Mouse (Mus musculus) cerebellum, postnatal 25 days (tissue): ENCODE results near the gene Arnt2.

Experiments
- DNase-seq, 2 experiments: peaks; one replicate each; pipeline ENCODE4 v3.0.0; 2021; ENCODE audit warnings: mixed read lengths in 2 of 2

Arnt2 gene

DNA sequence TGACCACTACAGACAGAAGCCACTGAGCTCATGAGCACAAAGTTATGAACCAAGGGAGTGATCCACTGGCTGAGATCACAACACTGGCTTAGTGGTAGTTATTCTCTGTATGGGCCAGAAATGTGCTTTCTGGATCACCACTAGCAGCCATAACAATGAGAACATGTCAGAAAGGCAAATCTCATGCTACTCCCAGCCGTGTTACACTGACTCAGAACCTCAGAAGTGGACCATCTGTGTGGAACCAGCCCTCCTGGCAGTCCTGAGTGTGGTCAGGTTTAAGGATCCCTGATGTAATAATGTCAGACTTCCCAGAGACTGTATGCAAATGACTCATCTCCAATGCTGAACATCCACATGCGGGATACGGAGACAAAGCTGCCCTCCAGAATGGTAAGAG lies 13.4 kb downstream of the Arnt2 start:
- DNase-seq, result no peak

DNA sequence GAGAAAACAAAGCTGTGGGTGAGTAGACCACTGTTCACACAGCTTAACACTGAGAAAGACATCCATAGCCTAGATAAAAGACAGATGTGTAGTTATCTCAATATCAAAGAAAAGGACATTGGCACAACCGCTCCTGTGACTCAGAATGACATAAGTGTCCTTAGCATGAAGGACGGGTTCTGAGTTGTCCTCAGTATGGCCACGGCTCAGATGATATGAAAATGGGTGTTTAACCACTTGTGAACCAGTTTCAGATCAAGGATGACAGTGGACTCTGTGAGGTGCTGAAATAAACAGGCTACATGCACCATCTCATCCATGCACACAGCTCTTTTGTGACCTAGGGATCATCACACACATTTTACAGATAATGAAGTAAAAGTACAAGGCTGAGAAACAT lies 22.1 kb downstream of the Arnt2 start:
- no peak for DNase-seq

DNA sequence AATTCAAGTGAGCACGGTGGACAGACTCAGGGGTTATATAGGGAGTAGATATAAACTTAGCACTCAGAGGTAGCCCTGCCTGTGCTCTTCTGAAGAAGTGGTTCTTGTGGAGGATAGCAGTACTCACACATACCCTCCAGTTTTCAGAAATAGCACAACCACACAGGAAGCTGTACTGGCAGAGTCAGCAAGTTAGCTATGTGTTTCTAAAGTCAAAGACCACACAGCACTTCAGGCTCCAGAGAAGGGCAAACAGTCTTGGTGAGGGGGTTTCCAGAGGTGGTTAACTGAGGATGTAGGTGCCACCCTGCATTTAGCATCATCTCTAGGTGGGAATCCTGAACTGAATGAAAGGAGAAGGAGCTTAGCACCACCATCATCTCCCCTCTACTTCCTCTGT lies 23.5 kb downstream of the Arnt2 start:
- no peak for DNase-seq

DNA sequence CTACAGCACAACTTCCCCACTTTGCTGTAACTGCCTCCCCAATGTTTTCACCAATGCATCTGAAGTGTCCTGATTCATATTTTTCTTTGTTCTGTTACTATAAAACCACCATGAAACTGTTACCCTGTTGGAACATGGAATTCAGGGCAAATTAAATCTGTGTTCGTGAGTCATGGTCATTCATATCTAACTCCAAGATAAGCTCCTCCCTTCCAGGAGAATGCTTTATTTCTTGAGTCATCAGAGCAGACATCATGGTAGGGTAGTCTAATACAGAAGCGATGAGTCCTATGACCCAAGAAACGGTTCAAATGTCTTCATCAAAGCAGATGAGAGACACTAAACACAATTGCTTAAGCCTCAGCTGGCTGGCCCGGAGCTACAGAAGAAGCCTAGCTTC lies 25.2 kb downstream of the Arnt2 start:
- no peak for DNase-seq

DNA sequence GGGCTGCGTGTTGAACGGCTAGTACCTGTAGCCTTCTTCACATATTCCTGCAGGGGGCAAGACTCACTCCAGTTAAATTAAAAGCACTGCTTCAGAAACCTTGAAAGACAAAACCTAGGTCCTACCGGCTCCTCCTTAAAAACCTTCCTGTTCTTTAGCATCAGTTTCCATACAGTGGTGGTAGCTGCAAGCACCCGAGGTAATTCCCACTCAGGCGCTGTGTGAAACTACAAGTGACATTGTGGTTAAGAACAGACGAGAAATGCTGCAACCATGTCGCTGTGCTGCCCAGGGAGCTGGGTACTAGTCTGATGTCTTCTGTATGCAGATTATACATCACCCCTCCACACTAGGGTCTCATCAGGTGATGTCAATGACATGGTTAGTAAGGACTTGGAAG lies 25.9 kb downstream of the Arnt2 start:
- no peak for DNase-seq

DNA sequence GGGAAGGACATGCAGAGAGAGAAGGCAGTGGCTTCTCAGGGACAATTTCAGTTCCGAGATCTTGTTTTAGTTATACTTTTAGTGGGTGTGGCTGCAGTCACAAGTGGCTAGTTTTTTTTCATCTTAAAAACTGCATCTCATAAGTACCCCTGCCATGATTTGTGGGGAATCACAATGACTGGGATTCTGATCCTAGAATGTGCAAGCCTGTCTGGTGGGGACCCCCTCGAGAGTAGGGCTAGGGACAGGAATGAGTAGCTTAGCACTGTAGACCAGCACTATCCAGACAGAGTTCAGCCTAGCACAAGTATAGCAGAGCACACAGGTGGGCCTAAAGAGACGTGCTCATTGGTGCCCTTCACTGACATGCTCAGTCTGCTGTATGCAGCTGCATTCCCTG lies 27.6 kb downstream of the Arnt2 start:
- no peak for DNase-seq

DNA sequence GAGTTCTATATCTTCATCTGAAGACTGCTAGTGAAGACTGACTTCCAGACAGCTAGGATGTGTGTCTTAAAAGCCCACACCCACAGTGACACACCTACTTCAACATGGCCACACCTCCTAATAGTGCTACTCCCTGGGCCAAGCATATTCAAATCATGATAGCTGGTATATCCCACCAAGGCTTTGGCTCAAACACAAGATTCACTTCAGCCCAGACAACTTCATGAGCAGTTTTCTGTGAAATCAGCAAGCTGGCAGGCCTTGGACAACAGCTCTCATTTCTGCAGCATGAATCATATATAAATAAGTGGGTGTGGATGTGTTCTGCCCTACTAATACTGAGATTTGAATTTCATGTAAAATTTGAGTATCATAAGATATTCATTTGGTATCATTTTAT lies 29.2 kb downstream of the Arnt2 start:
- no peak for DNase-seq

DNA sequence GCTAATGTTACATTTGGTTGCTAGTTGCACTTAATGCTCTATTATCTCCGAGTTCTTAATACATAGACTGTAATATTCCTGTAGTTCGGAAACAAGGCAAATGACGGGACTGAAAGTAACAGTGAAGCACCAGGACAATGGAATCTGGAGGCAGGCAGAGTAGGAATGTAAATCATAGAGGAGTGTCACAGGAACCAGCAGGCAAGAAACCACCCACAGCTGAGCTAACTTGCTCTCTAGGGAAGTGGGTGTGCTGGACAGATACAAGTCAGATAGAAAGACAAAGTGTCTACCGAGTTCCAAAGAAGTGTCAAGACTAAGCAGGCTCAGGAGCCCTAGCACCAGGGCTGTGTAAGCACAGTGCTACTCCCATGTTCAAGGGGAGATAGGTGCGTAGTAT lies 32.6 kb downstream of the Arnt2 start:
- DNase-seq, result no peak

DNA sequence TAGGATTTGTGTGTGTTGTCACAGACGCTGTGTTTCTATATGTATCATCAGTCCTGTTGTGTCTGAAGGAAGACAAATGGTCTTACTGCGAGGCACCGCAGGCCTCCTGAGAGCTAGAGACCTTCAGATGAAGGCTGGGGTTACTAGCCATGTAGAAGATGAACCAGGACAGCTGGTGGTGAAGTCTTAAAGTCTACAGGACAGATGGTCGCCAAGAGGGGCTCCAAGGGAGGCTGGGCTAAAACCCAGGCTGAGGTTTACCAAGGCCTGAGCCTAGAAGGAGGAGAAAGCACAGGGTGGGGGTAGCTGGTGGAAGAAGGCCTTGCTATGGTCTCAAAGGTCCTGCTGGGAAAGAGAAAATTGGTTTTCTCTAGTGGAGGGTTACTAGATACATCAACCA lies 36.3 kb downstream of the Arnt2 start:
- no peak for DNase-seq

DNA sequence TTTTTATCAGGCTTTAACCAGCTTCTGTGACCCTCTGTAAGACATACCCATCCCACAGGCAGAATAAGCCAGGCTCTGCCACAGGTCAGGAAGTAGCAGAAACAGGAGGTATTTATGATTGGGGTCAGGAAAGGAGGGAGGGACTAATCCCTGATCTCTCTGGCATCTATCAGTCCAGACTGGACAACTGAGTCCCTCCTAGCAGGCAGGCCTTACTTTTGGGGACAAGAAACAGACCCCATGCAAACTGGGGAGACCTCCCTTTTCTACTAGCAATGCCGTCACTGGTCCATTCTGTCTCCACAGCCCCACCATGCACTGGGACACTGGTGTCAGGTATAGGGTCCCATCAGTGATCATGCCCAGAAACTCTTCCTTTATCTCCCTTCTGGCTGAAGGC lies 37.1 kb downstream of the Arnt2 start:
- no peak for DNase-seq

DNA sequence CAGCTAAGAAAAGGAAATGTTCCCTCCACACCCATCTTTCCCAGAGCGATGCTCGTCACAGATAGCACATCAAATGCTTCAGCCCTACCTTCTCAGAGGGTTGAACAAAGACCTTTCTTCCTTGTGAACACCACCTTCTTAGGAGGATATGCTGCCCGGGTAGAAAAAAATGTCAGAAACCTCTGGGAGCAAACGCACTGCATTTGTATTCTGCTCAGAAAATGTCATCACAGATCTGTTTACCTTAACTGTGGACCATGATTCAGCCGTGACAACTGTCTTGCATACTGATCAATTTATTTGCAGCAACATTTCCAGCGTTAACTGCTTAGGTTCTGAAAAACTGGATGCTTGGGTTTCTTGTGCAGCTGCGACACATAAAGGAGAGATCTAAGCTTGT lies 37.7 kb downstream of the Arnt2 start:
- DNase-seq, result no peak

DNA sequence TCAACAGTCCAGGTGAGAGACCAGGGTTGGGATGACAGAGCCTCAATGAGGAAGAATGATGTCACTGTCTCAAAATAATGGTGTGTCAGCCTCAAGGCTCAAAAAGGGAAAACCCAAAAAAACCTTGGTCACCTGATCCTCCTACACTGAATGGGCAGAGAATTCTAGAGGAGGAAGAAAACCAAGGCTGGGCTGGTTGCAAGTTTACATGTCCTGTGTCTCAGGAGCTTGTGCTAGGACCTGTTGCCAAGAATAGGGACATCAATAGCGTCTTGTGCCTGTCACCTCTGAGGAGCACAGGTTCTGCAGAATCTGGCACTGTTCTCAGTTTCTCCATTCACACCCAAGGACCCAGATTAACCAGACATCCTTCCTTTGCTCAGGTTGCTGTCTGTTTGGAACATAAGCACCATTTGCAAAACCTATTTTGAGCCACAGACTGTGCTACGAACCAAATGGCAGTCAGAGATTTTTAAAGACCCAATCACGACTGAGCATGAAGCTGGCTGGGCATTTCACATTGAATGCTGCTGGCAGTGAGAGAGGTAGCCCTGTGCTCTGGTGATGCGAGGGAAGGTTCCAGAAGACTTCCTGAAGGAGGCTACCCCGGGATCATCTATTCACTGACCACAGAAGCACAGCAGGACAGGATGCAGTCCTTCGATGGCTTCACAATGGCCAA lies 38.9 kb downstream of the Arnt2 start:
- no peak for DNase-seq

DNA sequence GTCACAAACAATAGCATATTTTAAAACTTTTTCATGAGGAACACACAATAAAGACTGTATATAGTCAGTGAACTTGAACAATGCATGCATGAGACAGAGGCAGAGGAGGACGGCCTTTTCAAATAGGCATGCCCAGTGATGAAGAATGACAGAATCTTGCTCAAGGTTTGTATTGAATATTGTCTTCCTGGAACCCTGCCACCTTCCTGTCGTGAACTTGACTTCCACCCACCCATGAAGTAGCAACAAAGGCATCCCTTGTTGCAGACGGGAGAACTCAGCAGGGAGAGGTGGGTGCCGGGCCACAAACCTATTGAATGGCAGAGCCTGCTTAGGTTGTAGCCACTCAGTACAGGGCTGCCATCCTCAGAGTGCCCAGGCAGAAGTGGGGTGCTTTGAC lies 43.7 kb downstream of the Arnt2 start:
- DNase-seq, result no peak

DNA sequence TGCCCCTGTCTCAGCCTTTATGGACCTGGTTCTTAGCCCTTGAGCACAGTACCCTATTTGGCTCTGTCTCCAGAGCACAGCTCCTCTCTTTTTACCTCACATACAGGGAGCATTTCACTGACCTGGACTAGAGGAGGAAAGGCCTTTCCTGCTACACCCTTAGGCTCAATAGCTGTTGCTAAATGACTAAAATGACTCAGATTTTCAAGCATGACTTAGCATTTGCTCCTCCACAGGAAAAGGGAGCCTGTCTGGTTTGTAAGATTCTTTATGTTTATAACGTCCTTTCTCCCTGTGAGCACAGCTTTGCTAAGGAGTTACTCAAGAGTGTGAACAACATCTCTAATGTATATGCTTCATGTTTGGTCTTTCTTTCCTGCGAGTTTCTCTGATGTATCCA lies 47.3 kb downstream of the Arnt2 start:
- DNase-seq, result no peak

DNA sequence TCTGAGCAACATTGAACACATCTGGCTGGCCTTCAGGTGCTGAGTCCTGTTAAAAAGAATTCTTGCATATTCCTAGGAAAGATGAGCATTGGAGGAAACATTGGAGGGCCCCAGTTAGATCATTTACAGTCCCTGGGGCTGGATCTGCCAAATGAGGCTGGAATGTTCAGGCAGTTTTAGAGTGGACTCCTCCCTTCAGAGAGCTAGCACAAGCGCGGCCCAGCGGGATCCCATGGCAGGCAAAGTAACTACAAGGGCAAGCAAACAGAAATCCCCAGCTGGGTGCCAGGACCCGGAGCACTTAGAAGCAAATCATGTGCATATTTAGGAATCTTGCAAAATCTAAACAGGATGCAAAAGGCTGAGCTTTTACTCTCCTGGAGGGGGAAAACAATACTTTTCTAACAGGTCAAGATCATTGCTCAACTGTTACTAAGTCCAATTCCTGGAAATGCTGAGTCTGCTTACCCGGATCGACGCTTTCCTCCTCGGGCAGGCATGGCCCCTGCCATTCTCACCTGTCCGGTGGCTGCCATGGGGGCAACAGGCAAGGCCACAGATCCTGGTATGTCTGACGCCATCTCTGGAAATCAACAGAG lies 48.8 kb downstream of the Arnt2 start:
- DNase-seq, result peak in 1 of 2 experiments; percentile 21

DNA sequence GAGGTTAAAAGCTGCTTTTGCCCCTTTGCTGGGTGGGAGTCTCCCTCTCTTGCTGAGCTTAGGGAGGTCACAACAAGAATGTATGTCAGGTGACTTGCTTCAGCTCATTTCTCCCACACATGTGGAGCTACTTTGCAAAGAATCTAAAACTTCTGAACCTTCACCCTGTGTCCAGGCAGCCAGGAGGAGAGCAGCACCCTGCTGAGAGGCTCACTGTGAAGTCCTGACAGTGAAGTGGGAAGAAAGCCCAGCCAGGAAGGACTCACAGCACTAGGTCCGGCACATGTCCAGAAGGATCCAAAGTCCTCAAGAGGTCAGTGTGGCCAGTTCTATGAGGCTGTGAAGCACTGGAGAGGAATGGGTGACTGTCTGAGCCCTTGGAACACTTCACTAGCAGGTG lies 51.5 kb downstream of the Arnt2 start:
- peak in 1 of 2 experiments; percentile 25 for DNase-seq

DNA sequence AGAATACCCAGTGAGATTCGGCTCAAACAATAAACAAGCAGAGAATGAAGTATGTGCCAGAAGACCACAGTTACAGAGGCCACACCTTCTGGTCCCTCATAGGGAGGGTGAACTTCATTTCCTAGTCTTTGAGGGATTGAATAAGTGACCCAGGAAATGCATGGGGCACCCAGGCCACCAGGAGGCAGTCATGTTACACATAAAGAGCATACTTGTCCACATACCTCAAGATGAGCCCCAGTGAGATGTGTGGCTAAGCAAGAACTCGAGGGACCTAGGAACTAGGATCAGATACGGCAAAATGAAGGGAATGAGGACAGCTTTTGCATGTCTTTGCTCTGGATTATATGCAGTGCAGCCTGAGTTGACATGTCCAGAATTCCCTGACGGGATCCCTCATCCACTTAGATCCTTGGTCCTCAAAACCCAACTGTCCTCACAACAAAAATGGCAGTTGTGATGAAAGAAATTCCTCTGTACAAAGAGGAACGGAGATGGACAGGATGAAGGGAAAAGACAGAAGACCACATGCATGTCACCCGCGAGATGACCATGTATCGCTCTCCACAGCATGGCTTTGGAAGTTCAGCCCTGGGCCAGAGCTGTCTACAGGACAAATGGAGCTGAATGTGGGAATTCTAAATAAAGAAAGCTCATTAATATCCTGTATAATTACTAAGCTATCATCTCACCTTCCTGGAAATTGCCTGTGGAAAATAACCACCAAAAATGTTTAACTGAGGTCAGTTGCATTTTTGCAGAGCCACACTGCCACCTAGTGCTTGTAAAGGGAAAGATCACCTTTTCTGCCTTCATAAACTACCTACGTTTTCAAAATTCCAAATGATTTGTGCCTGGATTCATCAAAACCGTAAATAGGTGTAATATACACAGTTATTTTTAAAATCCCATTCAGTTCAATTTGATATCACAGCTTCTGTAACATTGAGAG lies 54.1 kb downstream of the Arnt2 start:
- DNase-seq, result peak; percentile 56 to 72

DNA sequence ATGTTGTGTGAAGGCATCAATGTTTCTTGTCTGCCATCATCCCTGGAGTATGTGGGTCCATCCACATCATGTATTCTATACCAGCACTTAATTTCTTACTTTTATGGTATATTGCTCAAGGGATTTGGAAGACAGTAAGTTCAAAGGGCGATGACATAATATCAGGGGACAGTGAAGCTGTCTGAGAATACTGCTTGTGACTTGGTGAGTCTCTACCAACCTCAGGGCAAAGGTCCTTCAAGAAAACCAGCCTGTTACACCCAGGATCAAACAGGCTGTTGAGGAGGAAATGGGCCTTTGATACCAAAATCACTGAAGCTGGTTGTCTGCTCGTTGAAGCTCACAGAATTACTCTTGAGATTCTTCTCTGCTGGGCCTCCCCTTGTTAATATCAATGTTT lies 55.1 kb downstream of the Arnt2 start:
- DNase-seq, result no peak

DNA sequence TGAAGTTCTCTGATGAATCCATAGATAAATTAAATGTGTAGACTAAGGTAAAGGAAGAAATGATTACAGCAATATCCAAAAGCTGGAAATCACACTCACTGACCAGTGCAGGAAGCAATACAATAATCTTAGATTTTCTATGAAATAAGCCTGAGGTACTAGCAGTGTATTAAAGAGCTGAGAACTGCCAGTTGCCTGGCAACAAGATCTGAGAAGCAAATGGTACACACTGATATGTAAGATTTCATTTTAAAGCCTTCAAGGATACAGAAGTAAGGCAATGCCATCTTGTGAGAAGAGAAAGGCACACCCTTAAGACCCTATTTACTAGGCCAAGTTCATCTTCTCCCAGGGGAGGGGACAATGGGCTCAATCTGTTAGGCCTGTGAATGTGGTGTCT lies 59.4 kb downstream of the Arnt2 start:
- no peak for DNase-seq

DNA sequence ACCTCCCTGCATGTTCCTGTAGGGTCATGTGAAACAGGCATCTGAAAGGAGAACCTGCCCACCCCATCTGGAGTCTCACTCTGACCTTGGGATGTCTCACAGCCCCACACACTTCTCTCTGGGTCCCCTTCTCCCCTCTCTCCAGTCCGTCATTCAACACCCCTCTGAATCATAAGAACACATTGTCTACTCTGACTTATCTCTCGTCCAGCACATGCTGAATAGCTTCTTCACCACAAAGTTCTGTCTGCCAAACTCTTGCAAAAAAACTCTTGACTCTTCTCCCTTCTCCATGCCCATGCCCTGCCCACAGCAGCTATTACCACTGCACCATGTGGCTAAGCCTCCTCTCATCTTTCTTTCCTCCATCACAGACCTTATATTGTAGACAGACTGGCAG lies 60.0 kb downstream of the Arnt2 start:
- DNase-seq, result no peak

DNA sequence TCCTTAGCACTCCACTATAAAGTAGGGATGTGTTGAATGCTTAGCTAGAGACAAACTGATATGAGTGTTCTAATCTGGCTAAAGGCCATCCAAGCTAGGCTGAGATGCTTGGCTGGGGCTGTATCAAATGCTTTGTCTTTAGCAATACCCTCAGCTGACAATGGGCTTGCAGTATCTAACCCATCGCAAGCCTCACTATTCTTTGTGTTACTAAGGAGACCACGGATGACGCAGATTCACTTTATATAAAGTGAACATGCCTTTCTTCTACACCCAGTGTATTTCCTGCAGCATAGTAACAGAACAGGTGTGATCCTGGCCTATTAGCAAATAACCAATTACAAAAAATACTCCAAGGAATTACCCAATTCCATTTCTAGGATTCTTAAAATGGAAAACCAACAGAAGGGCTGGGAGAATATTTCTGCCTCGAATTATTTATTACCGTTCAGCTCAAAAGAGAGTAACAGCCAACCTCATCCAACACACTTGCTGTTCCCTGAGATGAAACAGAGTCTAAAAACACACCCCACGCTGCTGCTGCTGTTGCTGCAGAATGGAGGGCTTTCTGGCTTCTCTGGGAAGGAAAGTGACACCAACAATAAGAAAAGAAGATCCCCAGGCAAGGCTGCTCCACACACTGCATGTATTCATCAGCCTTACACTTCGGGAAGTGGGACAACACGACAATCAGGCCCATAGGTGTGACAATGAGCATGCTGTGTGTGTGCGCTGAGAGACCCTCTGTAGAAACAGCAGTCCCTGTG lies 61.6 kb downstream of the Arnt2 start:
- DNase-seq, result no peak

DNA sequence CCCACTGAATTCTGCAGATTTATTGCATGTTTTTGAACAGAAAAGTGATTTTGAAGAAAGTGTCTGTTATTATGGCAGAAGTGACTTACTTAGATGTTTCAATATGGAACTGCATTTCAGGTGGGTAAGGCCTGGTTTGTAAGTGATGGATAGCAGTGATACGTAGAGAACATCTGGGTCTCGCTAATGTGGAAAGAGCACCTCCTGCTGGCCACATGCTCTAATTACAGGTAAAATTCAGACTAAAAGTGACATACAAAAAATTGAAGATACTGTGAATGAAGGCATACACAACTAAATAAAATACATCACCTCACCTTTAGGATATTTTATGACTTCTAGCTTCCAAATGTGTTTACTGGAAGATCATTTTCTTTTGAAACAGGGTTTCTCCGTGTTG lies 66.8 kb downstream of the Arnt2 start:
- no peak for DNase-seq

DNA sequence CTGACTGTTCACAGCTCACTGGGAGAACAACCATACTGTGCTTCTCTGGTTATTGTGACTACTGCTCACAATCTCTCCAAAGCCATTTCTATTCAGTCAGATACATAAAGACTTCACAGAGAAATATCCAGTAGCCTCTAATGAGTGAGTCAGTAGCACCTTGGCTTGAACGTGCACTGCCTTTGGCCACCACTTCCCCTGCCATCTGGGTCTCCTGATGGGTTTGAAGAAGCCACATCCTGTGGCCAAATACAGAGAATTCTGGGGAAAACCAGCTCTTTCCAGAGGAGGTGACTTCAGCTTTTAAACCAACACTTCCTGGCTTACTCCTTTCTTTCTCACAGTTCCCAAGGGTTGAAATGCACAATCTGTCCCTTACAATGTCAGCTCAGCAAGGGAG lies 69.0 kb downstream of the Arnt2 start:
- DNase-seq, result peak; percentile 31 to 55
